Mouse (Mus musculus) subcutaneous adipose tissue, adult 2 months (tissue): Measurements from ENCODE around the gene Panx2. TPM values are rescaled to one million over a fixed set of nuclear protein-coding genes. Genes with fewer than 3 reads are reported as not detected.

Experiments used
- polyA plus RNA-seq: library from polyadenylated mRNA; depleted of rRNA; stranded (reverse); fragments of >200 nt; gene quantifications from 2 replicates; pipeline ENCODE4 v1.2.3, GENCODE M21; 2012; ENCODE audit warnings: low replicate concordance; rRNA removed

Panx2 gene
- polyA plus RNA-seq: 0.33 TPM in 1 of 2 replicates, not detected in the other

DNA sequence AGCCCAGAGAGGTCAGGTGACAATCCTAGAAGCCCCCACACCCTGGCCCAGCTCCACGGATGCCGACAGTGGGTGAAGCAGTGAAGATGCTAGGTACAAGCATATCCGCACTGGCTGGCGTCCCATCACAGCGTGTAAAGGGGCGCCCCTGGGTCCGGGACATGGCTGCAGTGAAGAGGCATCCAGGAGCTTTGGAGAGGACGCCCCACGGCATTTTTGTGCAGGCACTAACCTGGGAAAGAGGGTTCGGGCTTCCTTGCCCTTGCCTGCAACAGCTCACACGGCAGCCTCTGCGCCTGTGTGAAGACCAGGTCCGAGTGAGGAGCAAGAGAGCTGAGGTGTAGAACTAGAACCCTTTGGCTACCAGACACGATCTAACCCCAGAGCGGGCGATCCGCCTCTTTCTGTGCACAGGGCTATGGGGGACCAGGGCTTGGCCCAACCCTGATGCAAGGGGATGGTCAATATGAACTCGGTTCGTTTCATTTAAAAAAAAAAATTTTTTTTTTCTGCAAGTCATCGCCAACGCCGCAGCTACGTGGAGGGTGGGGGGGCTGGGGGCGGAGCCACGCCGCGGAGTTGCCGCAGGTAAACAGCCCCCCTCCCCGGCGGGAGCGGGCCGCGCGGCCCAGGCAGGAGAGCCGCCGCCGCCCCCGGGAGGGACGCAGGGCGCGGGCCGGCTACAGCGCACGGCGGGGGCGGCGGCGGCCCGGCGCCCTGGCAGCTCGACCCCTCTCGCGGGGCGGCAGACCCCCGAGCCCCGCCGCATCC is at the start of gene Panx2:
Gene Panx2, plus strand, starts transcription at position 574 of the 771 bp plus-strand sequence.

GRCm38 (mm10) chr15:89074613-89075477 is 15.3 kb downstream of the Panx2 start, which contains the start of gene Trabd:
Trabd (plus strand) TSS chr15:89075124.

GRCm38 (mm10) chr15:89088607-89089247 is 29.2 kb downstream of the Panx2 start, which contains the start of gene Selenoo:
Selenoo (plus strand) TSS chr15:89089084.

GRCm38 (mm10) chr15:89122649-89123366 is 63.3 kb downstream of the Panx2 start, which contains the start of gene Tubgcp6:
Tubgcp6 (minus strand) TSS chr15:89123112.

Other genes with a start within 250 kb of the Panx2 start
- gene Alg12, start 240.4 kb upstream of the Panx2 start, polyA plus RNA-seq: 18.6 and 24.9 TPM in 2 replicates
- 21.7 and 48.7 TPM in 2 replicates for gene Creld2, start 240.1 kb upstream of the Panx2 start, polyA plus RNA-seq
- 48.2 and 85.1 TPM in 2 replicates for gene Pim3, start 197.5 kb upstream of the Panx2 start, polyA plus RNA-seq
- gene Ttll8, start 105.3 kb upstream of the Panx2 start, polyA plus RNA-seq: not detected in 2 replicates
- gene Mlc1, start 80.7 kb upstream of the Panx2 start, polyA plus RNA-seq: 0.17 TPM in 1 of 2 replicates, not detected in the other
- gene Mov10l1, start 76.8 kb upstream of the Panx2 start, polyA plus RNA-seq: not detected in 2 replicates
- gene Trabd, start 15.4 kb downstream of the Panx2 start, polyA plus RNA-seq: 33.3 and 53.5 TPM in 2 replicates
- gene Selenoo, start 29.4 kb downstream of the Panx2 start, polyA plus RNA-seq: 40.9 and 49.5 TPM in 2 replicates
- 27.8 and 39.6 TPM in 2 replicates for gene Tubgcp6, start 63.4 kb downstream of the Panx2 start, polyA plus RNA-seq
- 41.7 and 54.8 TPM in 2 replicates for gene Hdac10, start 69.0 kb downstream of the Panx2 start, polyA plus RNA-seq
- 18.6 and 31.5 TPM in 2 replicates for gene Mapk12, start 81.0 kb downstream of the Panx2 start, polyA plus RNA-seq
- gene Mapk11, start 89.9 kb downstream of the Panx2 start, polyA plus RNA-seq: 11.1 and 14.2 TPM in 2 replicates
- gene Plxnb2, start 121.1 kb downstream of the Panx2 start, polyA plus RNA-seq: 65.4 and 208 TPM in 2 replicates
- 12.7 and 21.1 TPM in 2 replicates for gene Dennd6b, start 136.8 kb downstream of the Panx2 start, polyA plus RNA-seq
- 60.4 and 149 TPM in 2 replicates for gene Ppp6r2, start 151.8 kb downstream of the Panx2 start, polyA plus RNA-seq